Mouse (Mus musculus): ENCODE measurements around the gene Olfr329-ps. TPM values are rescaled to one million over a fixed set of nuclear protein-coding genes. Genes with fewer than 3 reads are reported as not detected.

Olfr329-ps gene
- not detected in 2 replicates for polyA plus RNA-seq (2011; ENCODE audit: insufficient read depth, insufficient read length, low read depth, missing spikeins)

GRCm38 (mm10) chr11:58546322-58546721, at the start of gene Olfr329-ps:
Gene Olfr329-ps (minus strand): TSS chr11:58546422.
- TF ChIP-seq CTCF (IDR thresholded peaks at IDR 0.05; ENCODE audit: low read depth, low read length), result no peak
- TF ChIP-seq EP300 (IDR thresholded peaks at IDR 0.05; ENCODE audit: insufficient read depth, low read depth, low read length), result no peak
- no peak for TF ChIP-seq POLR2A (IDR thresholded peaks at IDR 0.05; ENCODE audit: insufficient read depth, low read length)

GRCm38 (mm10) chr11:58594814-58595213, 48.6 kb upstream of the Olfr329-ps start, which contains the start of gene Olfr324:
Gene Olfr324 (plus strand): TSS chr11:58595114.
- no peaks in the 10 kb centered on the region for H3K9me3 ChIP-seq (replicated peaks; ENCODE audit: control insufficient read depth, insufficient read depth, low read length, poor library complexity, severe bottlenecking)
- TF ChIP-seq CTCF (IDR thresholded peaks at IDR 0.05; ENCODE audit: low read depth, low read length), result no peak
- no peak for TF ChIP-seq EP300 (IDR thresholded peaks at IDR 0.05; ENCODE audit: insufficient read depth, low read depth, low read length)
- no peak for TF ChIP-seq POLR2A (IDR thresholded peaks at IDR 0.05; ENCODE audit: insufficient read depth, low read length)
- no peak within 1 kb of the TSS for H3K9ac ChIP-seq (ENCODE audit: low read depth, poor library complexity, severe bottlenecking)
- no peak within 1 kb of the TSS for H3K4me3 ChIP-seq (ENCODE audit: low read depth, low read length)
- no peak within 1 kb of the TSS for H3K27ac ChIP-seq (ENCODE audit: insufficient read depth, low read length)
- H3K36me3 ChIP-seq (ENCODE audit: control insufficient read depth, insufficient read depth, low read length, poor library complexity, severe bottlenecking), result no peaks in the 10 kb centered on the region
- H3K4me1 ChIP-seq (ENCODE audit: control insufficient read depth, insufficient read depth, low read length), result no peaks in the 10 kb centered on the region
- H3K27me3 ChIP-seq (ENCODE audit: control insufficient read depth, insufficient read depth, low read length, poor library complexity, severe bottlenecking), result no peaks in the 10 kb centered on the region

More at GRCm38 (mm10) chr11:58546322-58546721, at the start of gene Olfr329-ps:
- Histone ChIP-seq H3K9me3 (replicated peaks; ENCODE audit: control insufficient read depth, insufficient read depth, low read length, poor library complexity, severe bottlenecking) (no peaks in the 10 kb centered on the region), H3K27ac (ENCODE audit: insufficient read depth, low read length) (no peak within 1 kb of the TSS), H3K4me1 (ENCODE audit: control insufficient read depth, insufficient read depth, low read length) (no peaks in the 10 kb centered on the region), H3K4me3 (ENCODE audit: low read depth, low read length) (no peak within 1 kb of the TSS), H3K27me3 (ENCODE audit: control insufficient read depth, insufficient read depth, low read length, poor library complexity, severe bottlenecking) (no peaks in the 10 kb centered on the region), H3K36me3 (ENCODE audit: control insufficient read depth, insufficient read depth, low read length, poor library complexity, severe bottlenecking) (no peaks in the 10 kb centered on the region), H3K9ac (ENCODE audit: low read depth, poor library complexity, severe bottlenecking) (no peak within 1 kb of the TSS)

GRCm38 (mm10) chr11:58588620-58589250, 42.5 kb upstream of the Olfr329-ps start:
- Histone ChIP-seq H3K36me3 (ENCODE audit: control insufficient read depth, insufficient read depth, low read length, poor library complexity, severe bottlenecking) (no peaks in the 10 kb centered on the region), H3K27me3 (ENCODE audit: control insufficient read depth, insufficient read depth, low read length, poor library complexity, severe bottlenecking) (no peaks in the 10 kb centered on the region), H3K4me3 (ENCODE audit: low read depth, low read length) (no peak overlapping the region), H3K9ac (ENCODE audit: low read depth, poor library complexity, severe bottlenecking) (no peak overlapping the region), H3K4me1 (ENCODE audit: control insufficient read depth, insufficient read depth, low read length) (no peaks in the 10 kb centered on the region), H3K9me3 (replicated peaks; ENCODE audit: control insufficient read depth, insufficient read depth, low read length, poor library complexity, severe bottlenecking) (no peaks in the 10 kb centered on the region), H3K27ac (ENCODE audit: insufficient read depth, low read length) (no peak overlapping the region)
- TF ChIP-seq CTCF (IDR thresholded peaks at IDR 0.05; ENCODE audit: low read depth, low read length) (no peak), POLR2A (IDR thresholded peaks at IDR 0.05; ENCODE audit: insufficient read depth, low read length) (no peak), EP300 (IDR thresholded peaks at IDR 0.05; ENCODE audit: insufficient read depth, low read depth, low read length) (no peak)

GRCm38 (mm10) chr11:58587898-58588348, 41.7 kb upstream of the Olfr329-ps start:
- no peaks in the 10 kb centered on the region for H3K36me3 ChIP-seq (ENCODE audit: control insufficient read depth, insufficient read depth, low read length, poor library complexity, severe bottlenecking)
- no peak overlapping the region for H3K4me3 ChIP-seq (ENCODE audit: low read depth, low read length)
- TF ChIP-seq EP300 (IDR thresholded peaks at IDR 0.05; ENCODE audit: insufficient read depth, low read depth, low read length), result no peak
- TF ChIP-seq CTCF (IDR thresholded peaks at IDR 0.05; ENCODE audit: low read depth, low read length), result peak; percentile 27
- no peak for TF ChIP-seq POLR2A (IDR thresholded peaks at IDR 0.05; ENCODE audit: insufficient read depth, low read length)
- H3K9me3 ChIP-seq (replicated peaks; ENCODE audit: control insufficient read depth, insufficient read depth, low read length, poor library complexity, severe bottlenecking), result no peaks in the 10 kb centered on the region
- H3K9ac ChIP-seq (ENCODE audit: low read depth, poor library complexity, severe bottlenecking), result no peak overlapping the region
- no peaks in the 10 kb centered on the region for H3K4me1 ChIP-seq (ENCODE audit: control insufficient read depth, insufficient read depth, low read length)
- H3K27me3 ChIP-seq (ENCODE audit: control insufficient read depth, insufficient read depth, low read length, poor library complexity, severe bottlenecking), result no peaks in the 10 kb centered on the region
- no peak overlapping the region for H3K27ac ChIP-seq (ENCODE audit: insufficient read depth, low read length)

- H3K4me3 ChIP-seq (ENCODE audit: low read depth, low read length), result no peak overlapping the region
- H3K4me1 ChIP-seq (ENCODE audit: control insufficient read depth, insufficient read depth, low read length), result no peaks in the 10 kb centered on the region
- TF ChIP-seq EP300 (IDR thresholded peaks at IDR 0.05; ENCODE audit: insufficient read depth, low read depth, low read length) (no peak), CTCF (IDR thresholded peaks at IDR 0.05; ENCODE audit: low read depth, low read length) (no peak), POLR2A (IDR thresholded peaks at IDR 0.05; ENCODE audit: insufficient read depth, low read length) (no peak)
- H3K36me3 ChIP-seq (ENCODE audit: control insufficient read depth, insufficient read depth, low read length, poor library complexity, severe bottlenecking), result no peaks in the 10 kb centered on the region
- no peak overlapping the region for H3K27ac ChIP-seq (ENCODE audit: insufficient read depth, low read length)
- H3K9me3 ChIP-seq (replicated peaks; ENCODE audit: control insufficient read depth, insufficient read depth, low read length, poor library complexity, severe bottlenecking), result no peaks in the 10 kb centered on the region
- H3K9ac ChIP-seq (ENCODE audit: low read depth, poor library complexity, severe bottlenecking), result no peak overlapping the region
- no peaks in the 10 kb centered on the region for H3K27me3 ChIP-seq (ENCODE audit: control insufficient read depth, insufficient read depth, low read length, poor library complexity, severe bottlenecking)
Observed at GRCm38 (mm10) chr11:58578636-58579035, 32.4 kb upstream of the Olfr329-ps start.

- Histone ChIP-seq H3K4me1 (ENCODE audit: control insufficient read depth, insufficient read depth, low read length) (no peaks in the 10 kb centered on the region), H3K27ac (ENCODE audit: insufficient read depth, low read length) (no peak within 1 kb of the TSS), H3K36me3 (ENCODE audit: control insufficient read depth, insufficient read depth, low read length, poor library complexity, severe bottlenecking) (no peaks in the 10 kb centered on the region), H3K9me3 (replicated peaks; ENCODE audit: control insufficient read depth, insufficient read depth, low read length, poor library complexity, severe bottlenecking) (no peaks in the 10 kb centered on the region), H3K4me3 (ENCODE audit: low read depth, low read length) (no peak within 1 kb of the TSS), H3K9ac (ENCODE audit: low read depth, poor library complexity, severe bottlenecking) (no peak within 1 kb of the TSS), H3K27me3 (ENCODE audit: control insufficient read depth, insufficient read depth, low read length, poor library complexity, severe bottlenecking) (no peaks in the 10 kb centered on the region)
- TF ChIP-seq POLR2A (IDR thresholded peaks at IDR 0.05; ENCODE audit: insufficient read depth, low read length), result no peak
- TF ChIP-seq CTCF (IDR thresholded peaks at IDR 0.05; ENCODE audit: low read depth, low read length), result no peak
- TF ChIP-seq EP300 (IDR thresholded peaks at IDR 0.05; ENCODE audit: insufficient read depth, low read depth, low read length), result no peak
Observed at GRCm38 (mm10) chr11:58577430-58577829, 31.2 kb upstream of the Olfr329-ps start, which contains the start of gene Olfr325. Gene Olfr325 (plus strand): TSS chr11:58577730.

Measured in ES-Bruce4 (cell line).